Mouse (Mus musculus) CH12.LX (cell line): Measurements from ENCODE around the gene Timm17a. TPM values are rescaled to one million over a fixed set of nuclear protein-coding genes. Genes with fewer than 3 reads are reported as not detected.

Experiments used
- DNase-seq: peaks from one replicate; pipeline ENCODE4 v3.0.0-alpha.2; 2013; ENCODE audit errors: extremely low read depth
- H3K27ac ChIP-seq: 2 replicates; pipeline ENCODE4 v1.5.1; 2012; ENCODE audit warnings: low read depth, mild to moderate bottlenecking, control low read depth, moderate library complexity; ENCODE audit not compliant: insufficient read depth
- H3K27me3 ChIP-seq: replicated peaks from 2 replicates; pipeline ENCODE3; 2012; ENCODE audit warnings: inconsistent platforms
- H3K36me3 ChIP-seq, 2 experiments: replicated peaks in 1 of 2; 2 replicates each; pipeline versions ENCODE3 to v1.6.1; 2012; ENCODE audit warnings: inconsistent platforms in 1 of 2, low read length in 1 of 2, mild to moderate bottlenecking in 1 of 2, mixed read lengths in 1 of 2, moderate library complexity in 1 of 2; ENCODE audit not compliant: control insufficient read depth in 1 of 2, insufficient read depth in 1 of 2
- H3K4me1 ChIP-seq, 2 experiments: 2 replicates each; pipeline ENCODE4 v1.6.1; 2012; ENCODE audit warnings: inconsistent platforms in 1 of 2, moderate library complexity in 1 of 2; ENCODE audit not compliant: insufficient read depth in 2 of 2, control insufficient read depth in 1 of 2
- H3K4me2 ChIP-seq: 2 replicates; pipeline ENCODE4 v1.6.1; 2012; ENCODE audit warnings: low read depth, mild to moderate bottlenecking, control low read depth; ENCODE audit not compliant: poor library complexity, insufficient read depth, severe bottlenecking
- H3K4me3 ChIP-seq, 3 experiments: fragments of 150-350 bp in 1 of 3; sonication (generic) in 1 of 3; replicated peaks in 1 of 3; 2 replicates each; pipeline versions ENCODE3 to v1.5.1; 2011 to 2012; ENCODE audit warnings: low read depth in 2 of 3, low read length in 2 of 3, mild to moderate bottlenecking in 2 of 3, moderate library complexity in 2 of 3, control low read depth in 1 of 3, improper control_type of control experiment in 1 of 3, inconsistent platforms in 1 of 3, mixed read lengths in 1 of 3; ENCODE audit not compliant: poor library complexity in 1 of 3
- H3K79me2 ChIP-seq: replicated peaks from 2 replicates; pipeline ENCODE4 v1.6.1; 2012; ENCODE audit warnings: mild to moderate bottlenecking, moderate library complexity; ENCODE audit not compliant: control insufficient read depth, poor library complexity, insufficient read depth, severe bottlenecking; ENCODE audit errors: extremely low read depth
- H3K9ac ChIP-seq: 2 replicates; pipeline ENCODE4 v1.6.1; 2012; ENCODE audit warnings: low read depth, mild to moderate bottlenecking, control low read depth, moderate library complexity; ENCODE audit not compliant: insufficient read depth
- H3K9me3 ChIP-seq: replicated peaks from 2 replicates; pipeline ENCODE3; 2012; ENCODE audit warnings: low read length, inconsistent platforms, mixed read lengths
- CHD1 ChIP-seq: IDR thresholded peaks from 2 replicates; pipeline ENCODE4 v1.6.1; 2012; ENCODE audit warnings: low read depth, low read length, improper control_type of control experiment, inconsistent platforms
- CTCF ChIP-seq, 2 experiments: IDR thresholded peaks in 1 of 2; conservative IDR thresholded peaks in 1 of 2; 2 replicates each; pipeline ENCODE4 v1.5.1; 2011 to 2012; ENCODE audit warnings: low read depth in 2 of 2, low read length in 2 of 2, improper control_type of control experiment in 1 of 2, inconsistent platforms in 1 of 2, mild to moderate bottlenecking in 1 of 2, moderate library complexity in 1 of 2
- E2F4 ChIP-seq: IDR thresholded peaks from 2 replicates; pipeline ENCODE4 v1.6.1; 2011; ENCODE audit warnings: low read depth, low read length, improper control_type of control experiment; ENCODE audit not compliant: insufficient replicate concordance
- ELF1 ChIP-seq: IDR thresholded peaks from 2 replicates; pipeline ENCODE4 v1.6.1; 2014; ENCODE audit warnings: low read depth, mild to moderate bottlenecking, inconsistent platforms, low read length, improper control_type of control experiment
- EP300 ChIP-seq: IDR thresholded peaks from 2 replicates; pipeline ENCODE4 v1.6.1; 2011; ENCODE audit warnings: low read length, improper control_type of control experiment
- ETS1 ChIP-seq: conservative IDR thresholded peaks from 2 replicates; pipeline ENCODE4 v1.6.1; 2012; ENCODE audit warnings: low read depth, mild to moderate bottlenecking, inconsistent platforms, low read length, improper control_type of control experiment, moderate library complexity
- GABPA ChIP-seq: IDR thresholded peaks from 2 replicates; pipeline ENCODE4 v1.6.1; 2012; ENCODE audit warnings: low read depth, low read length, improper control_type of control experiment, inconsistent platforms; ENCODE audit not compliant: insufficient replicate concordance
- IRF4 ChIP-seq: IDR thresholded peaks from 2 replicates; pipeline ENCODE4 v1.6.1; 2014; ENCODE audit warnings: low read depth, mild to moderate bottlenecking, inconsistent platforms, low read length, improper control_type of control experiment
- JUN ChIP-seq: IDR thresholded peaks from 2 replicates; pipeline ENCODE4 v1.6.1; 2011; ENCODE audit warnings: low read depth, mild to moderate bottlenecking, low read length, improper control_type of control experiment, moderate library complexity; ENCODE audit not compliant: insufficient read depth
- JUND ChIP-seq: conservative IDR thresholded peaks from 2 replicates; pipeline ENCODE4 v1.6.1; 2011; ENCODE audit warnings: low read depth, low read length, improper control_type of control experiment
- KAT2A ChIP-seq: IDR thresholded peaks from 2 replicates; pipeline ENCODE4 v1.6.1; 2012; ENCODE audit warnings: low read length, improper control_type of control experiment, inconsistent platforms; ENCODE audit not compliant: insufficient replicate concordance
- MAFK ChIP-seq: IDR thresholded peaks from 2 replicates; pipeline ENCODE4 v1.6.1; 2011; ENCODE audit warnings: low read length, improper control_type of control experiment; ENCODE audit not compliant: insufficient replicate concordance
- MAX ChIP-seq: IDR thresholded peaks from 2 replicates; pipeline ENCODE4 v1.6.1; 2011; ENCODE audit warnings: low read length, improper control_type of control experiment
- MAZ ChIP-seq: IDR thresholded peaks from 2 replicates; pipeline ENCODE4 v1.6.1; 2012; ENCODE audit warnings: low read depth, mild to moderate bottlenecking, inconsistent platforms, low read length, improper control_type of control experiment, moderate library complexity
- MXI1 ChIP-seq: IDR thresholded peaks from 2 replicates; pipeline ENCODE4 v1.6.1; 2011; ENCODE audit warnings: mild to moderate bottlenecking, low read depth, low read length, improper control_type of control experiment
- MYC ChIP-seq: IDR thresholded peaks from 2 replicates; pipeline ENCODE4 v1.6.1; 2011; ENCODE audit warnings: low read depth, mild to moderate bottlenecking, improper control_type of control experiment, low read length
- NRF1 ChIP-seq: IDR thresholded peaks from 2 replicates; pipeline ENCODE4 v1.6.1; 2014; ENCODE audit warnings: low read depth, mild to moderate bottlenecking, inconsistent platforms, low read length, improper control_type of control experiment, moderate library complexity
- PAX5 ChIP-seq: IDR thresholded peaks from 2 replicates; pipeline ENCODE4 v1.6.1; 2012; ENCODE audit warnings: low read length, inconsistent platforms, mixed read lengths
- POLR2A ChIP-seq: IDR thresholded peaks from 2 replicates; pipeline ENCODE4 v1.6.1; 2011; ENCODE audit warnings: low read depth, mild to moderate bottlenecking, improper control_type of control experiment, low read length
- POLR2AphosphoS2 ChIP-seq: IDR thresholded peaks from 2 replicates; pipeline ENCODE4 v1.6.1; 2011; ENCODE audit warnings: low read depth, low read length, improper control_type of control experiment
- RAD21 ChIP-seq: IDR thresholded peaks from 2 replicates; pipeline ENCODE4 v1.6.1; 2011; ENCODE audit warnings: low read depth, mild to moderate bottlenecking, low read length, improper control_type of control experiment, moderate library complexity
- RCOR1 ChIP-seq: conservative IDR thresholded peaks from 2 replicates; pipeline ENCODE4 v1.6.1; 2012; ENCODE audit warnings: low read depth, mild to moderate bottlenecking, inconsistent platforms, low read length, improper control_type of control experiment
- SIN3A ChIP-seq: IDR thresholded peaks from 2 replicates; pipeline ENCODE4 v1.6.1; 2012; ENCODE audit warnings: low read length, improper control_type of control experiment, inconsistent platforms
- TCF12 ChIP-seq: IDR thresholded peaks from 2 replicates; pipeline ENCODE4 v1.6.1; 2014; ENCODE audit warnings: low read depth, mild to moderate bottlenecking, inconsistent platforms, low read length, improper control_type of control experiment
- USF2 ChIP-seq: conservative IDR thresholded peaks from 2 replicates; pipeline ENCODE4 v1.6.1; 2011; ENCODE audit warnings: low read depth, low read length, improper control_type of control experiment
- ZKSCAN1 ChIP-seq: IDR thresholded peaks from 2 replicates; pipeline ENCODE4 v1.6.1; 2012; ENCODE audit warnings: low read depth, inconsistent platforms, low read length, improper control_type of control experiment, borderline replicate concordance
- ZNF384 ChIP-seq: IDR thresholded peaks from 2 replicates; pipeline ENCODE4 v1.6.1; 2012; ENCODE audit warnings: low read depth, low read length, improper control_type of control experiment, inconsistent platforms
- dilution Hi-C: fragments of 300-500 bp; cut with MboI; formaldehyde crosslinking; loops from 2 replicates; pipeline ENCODE4 v1.14.3; 2020; ENCODE audit warnings: low sequenced_read_pairs; ENCODE audit not compliant: extremely low pct_unique_long_range_greater_than_20kb, extremely low pct_ligation_motif_present
- in situ Hi-C: fragments of 300-500 bp; cut with MboI; formaldehyde crosslinking; loops from 3 replicates; pipeline ENCODE4 v1.14.3; 2019; ENCODE audit warnings: low sequenced_read_pairs, low pct_ligation_motif_present, low pct_unique_long_range_greater_than_20kb, mixed read lengths
- polyA plus RNA-seq: library from polyadenylated mRNA; unstranded; fragments of >175 nt; gene quantifications from 2 replicates; pipeline ENCODE4 v1.2.1, GENCODE M21; 2012; ENCODE audit warnings: low read depth; ENCODE audit not compliant: insufficient read length
- total RNA-seq, 2 experiments: library from RNA; depleted of rRNA; stranded (reverse); fragments of 300-350 nt in 1 of 2; fragments of >200 nt in 1 of 2; gene quantifications; 2 replicates each; pipeline ENCODE4 v1.2.3; 2012 to 2014

The Timm17a gene
- total and polyA plus RNA-seq, 3 experiments, result 126 to 341 (median 238) TPM

GRCm38 (mm10) chr1:135351953-135352352, 38.4 kb upstream of the Timm17a start:
- H3K9me3 ChIP-seq, result peaks cover 2% of the 10 kb centered on the region
- no peak overlapping the region for H3K4me2 ChIP-seq
- no peaks in the 10 kb centered on the region for H3K79me2 ChIP-seq
- no peak overlapping the region for H3K27ac ChIP-seq
- H3K4me3 ChIP-seq, result no peak overlapping the region
- no peak for DNase-seq
- H3K36me3 ChIP-seq, result no peaks in the 10 kb centered on the region
- in situ Hi-C loops (no loop called here), dilution Hi-C loops (no loop called here)
- no peak overlapping the region for H3K9ac ChIP-seq
- no peak for TF ChIP-seq POLR2A
- TF ChIP-seq POLR2AphosphoS2, result no peak
- TF ChIP-seq PAX5, result no peak
- no peak for TF ChIP-seq EP300
- TF ChIP-seq RCOR1, result no peak
- TF ChIP-seq NRF1, result no peak
- TF ChIP-seq JUN, result no peak
- TF ChIP-seq MAZ, result no peak
- no peak for TF ChIP-seq RAD21
- no peak for TF ChIP-seq MAX
- TF ChIP-seq CHD1, result no peak
- no peak for TF ChIP-seq USF2
- TF ChIP-seq ZNF384, result no peak
- TF ChIP-seq TCF12, result no peak
- TF ChIP-seq SIN3A, result no peak
- no peak for TF ChIP-seq ETS1
- TF ChIP-seq GABPA, result no peak
- TF ChIP-seq ZKSCAN1, result no peak
- no peak for TF ChIP-seq ELF1
- no peak for TF ChIP-seq KAT2A
- peaks cover 3% of the 10 kb centered on the region for H3K27me3 ChIP-seq
- H3K4me1 ChIP-seq, result peaks cover 11 to 17% of the 10 kb centered on the region in 2 experiments

DNA sequence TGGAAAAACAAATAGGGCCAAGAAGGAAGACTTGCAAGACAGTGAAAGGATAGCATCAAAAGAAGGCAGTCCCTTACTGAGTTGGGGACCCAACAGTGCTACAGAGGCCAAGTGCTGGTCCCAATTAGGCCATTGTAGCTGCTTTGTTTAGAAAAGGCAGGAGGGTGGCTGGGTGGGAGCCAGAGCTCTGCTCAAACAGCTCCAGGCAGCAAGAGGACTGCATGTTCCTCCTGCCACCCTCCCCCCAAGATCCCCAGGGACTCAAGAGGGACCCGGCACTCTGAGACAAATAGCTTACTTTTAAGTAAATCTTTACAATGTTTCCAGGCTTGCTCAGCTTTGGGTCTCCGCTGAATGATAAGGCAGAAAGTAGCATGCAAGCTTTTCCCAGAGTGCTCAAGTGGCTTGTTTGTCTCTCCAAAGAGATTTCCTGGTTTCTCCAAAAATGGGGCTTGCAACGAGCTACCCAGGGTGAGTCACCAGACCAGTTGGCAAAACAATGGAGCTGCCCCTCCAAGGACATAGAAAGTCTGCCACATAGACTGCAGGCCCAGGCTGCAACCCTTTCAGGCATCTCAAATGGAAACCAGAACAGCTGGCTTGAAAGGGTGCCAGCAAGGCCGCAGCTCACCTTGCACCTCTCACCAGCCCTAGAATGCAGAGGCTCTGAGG, 34.1 kb upstream of the Timm17a start:
- no peak for TF ChIP-seq PAX5
- no peak for TF ChIP-seq JUND
- no peak for TF ChIP-seq E2F4
- no peak for TF ChIP-seq NRF1
- TF ChIP-seq MAFK, result no peak
- no peak for TF ChIP-seq IRF4
- no peak for TF ChIP-seq SIN3A
- no peak for TF ChIP-seq ETS1
- no peak for TF ChIP-seq ZKSCAN1
- TF ChIP-seq RAD21, result no peak
- no peak for TF ChIP-seq MXI1
- TF ChIP-seq POLR2AphosphoS2, result no peak
- no peak for TF ChIP-seq CTCF (conservative IDR thresholded peaks at IDR 0.05 in 1 of 2, IDR thresholded peaks at IDR 0.05 in 1 of 2; ENCODE audit: low read depth in 2 of 2, low read length in 2 of 2)
- TF ChIP-seq TCF12, result no peak
- no peak for TF ChIP-seq USF2
- TF ChIP-seq CHD1, result no peak
- no peak for TF ChIP-seq MYC
- Histone ChIP-seq H3K4me1 (peaks cover 18 to 26% of the 10 kb centered on the region in 2 experiments), H3K79me2 (no peaks in the 10 kb centered on the region), H3K27ac (no peak overlapping the region), H3K36me3 (no peaks in the 10 kb centered on the region), H3K27me3 (no peaks in the 10 kb centered on the region), H3K9me3 (peaks cover 2% of the 10 kb centered on the region), H3K9ac (no peak overlapping the region), H3K4me3 (no peak overlapping the region), H3K4me2 (no peak overlapping the region)
- in situ Hi-C loops (no loop called here), dilution Hi-C loops (no loop called here)
- peak; percentile 34 for DNase-seq
